23 mouse cellular contexts compared by ENCODE assay signal in genomic region chr15:6754400-6754799, GRCm38 (mm10).
"Had no signal": no experiment of that assay in that cellular context is flagged by ENCODE, and none has a peak within 500 bp of the region (broad histone marks: within the 10 kb centered on the region; RNA-seq: fewer than 3 reads in every experiment).

No protein-coding gene starts in this region.

- DNase-seq: forebrain, postnatal 0 days; gastrocnemius, postnatal 14 days; gastrocnemius, postnatal 36 days; heart, adult 18-20 months; heart, postnatal 10 days; heart, postnatal 36 days; kidney, adult 18-20 months; kidney, postnatal 36 days; layer of hippocampus, adult 9-11 months; layer of hippocampus, postnatal 36 days; left cerebral cortex, postnatal 4 days; lung, adult 18-20 months had no signal

- H3K4me2 ChIP-seq: heart, embryonic 12.5 days; hindbrain, embryonic 13.5 days; hindbrain, embryonic 15.5 days; intestine, embryonic 15.5 days; limb, embryonic 13.5 days; limb, embryonic 15.5 days; liver, embryonic 12.5 days had no signal

- H3K9ac ChIP-seq: forebrain, postnatal 0 days; heart, embryonic 12.5 days; hindbrain, embryonic 13.5 days; hindbrain, embryonic 15.5 days; intestine, embryonic 15.5 days; limb, embryonic 13.5 days; limb, embryonic 15.5 days; liver, embryonic 12.5 days; liver, embryonic 14.5 days had no signal

- H3K27ac ChIP-seq: heart, embryonic 10.5 days; hindbrain, embryonic 13.5 days; hindbrain, embryonic 15.5 days; intestine, embryonic 15.5 days; limb, embryonic 13.5 days; limb, embryonic 15.5 days; liver, embryonic 12.5 days; liver, embryonic 14.5 days had no signal

- H3K27me3 ChIP-seq: heart, embryonic 12.5 days; hindbrain, embryonic 13.5 days; hindbrain, embryonic 15.5 days; intestine, embryonic 15.5 days; limb, embryonic 13.5 days; limb, embryonic 15.5 days; liver, embryonic 12.5 days had no signal

- ATAC-seq: forebrain, postnatal 0 days; inflammation-experienced regulatory T-cells, adult 6 months; intestine, embryonic 15.5 days; intestine, postnatal 0 days; liver, embryonic 12.5 days had no signal

- H3K4me1 ChIP-seq: heart, embryonic 10.5 days; heart, embryonic 12.5 days; hindbrain, embryonic 13.5 days; hindbrain, embryonic 15.5 days; intestine, embryonic 15.5 days; limb, embryonic 13.5 days; limb, embryonic 15.5 days; liver, embryonic 12.5 days had no signal

- H3K9me3 ChIP-seq: heart, embryonic 10.5 days; heart, embryonic 12.5 days; hindbrain, embryonic 13.5 days; hindbrain, embryonic 15.5 days; intestine, embryonic 15.5 days; limb, embryonic 13.5 days; limb, embryonic 15.5 days; liver, embryonic 12.5 days had no signal

- H3K4me3 ChIP-seq: heart, embryonic 10.5 days; heart, embryonic 12.5 days; hindbrain, embryonic 13.5 days; hindbrain, embryonic 15.5 days; intestine, embryonic 15.5 days; limb, embryonic 13.5 days; limb, embryonic 15.5 days; liver, embryonic 12.5 days had no signal
